Mouse (Mus musculus) CD4-positive helper T cell, adult 2 months (primary cell): ENCODE data around the gene Slc16a3.
A peak's percentile ranks its signal among the peaks of the same experiment; 100 is the strongest.

Experiments
- DNase-seq: peaks from one replicate; pipeline ENCODE4 v3.0.0-alpha.2; 2012; ENCODE audit warnings: low read depth, missing footprints, low spot score

Slc16a3 gene

DNA sequence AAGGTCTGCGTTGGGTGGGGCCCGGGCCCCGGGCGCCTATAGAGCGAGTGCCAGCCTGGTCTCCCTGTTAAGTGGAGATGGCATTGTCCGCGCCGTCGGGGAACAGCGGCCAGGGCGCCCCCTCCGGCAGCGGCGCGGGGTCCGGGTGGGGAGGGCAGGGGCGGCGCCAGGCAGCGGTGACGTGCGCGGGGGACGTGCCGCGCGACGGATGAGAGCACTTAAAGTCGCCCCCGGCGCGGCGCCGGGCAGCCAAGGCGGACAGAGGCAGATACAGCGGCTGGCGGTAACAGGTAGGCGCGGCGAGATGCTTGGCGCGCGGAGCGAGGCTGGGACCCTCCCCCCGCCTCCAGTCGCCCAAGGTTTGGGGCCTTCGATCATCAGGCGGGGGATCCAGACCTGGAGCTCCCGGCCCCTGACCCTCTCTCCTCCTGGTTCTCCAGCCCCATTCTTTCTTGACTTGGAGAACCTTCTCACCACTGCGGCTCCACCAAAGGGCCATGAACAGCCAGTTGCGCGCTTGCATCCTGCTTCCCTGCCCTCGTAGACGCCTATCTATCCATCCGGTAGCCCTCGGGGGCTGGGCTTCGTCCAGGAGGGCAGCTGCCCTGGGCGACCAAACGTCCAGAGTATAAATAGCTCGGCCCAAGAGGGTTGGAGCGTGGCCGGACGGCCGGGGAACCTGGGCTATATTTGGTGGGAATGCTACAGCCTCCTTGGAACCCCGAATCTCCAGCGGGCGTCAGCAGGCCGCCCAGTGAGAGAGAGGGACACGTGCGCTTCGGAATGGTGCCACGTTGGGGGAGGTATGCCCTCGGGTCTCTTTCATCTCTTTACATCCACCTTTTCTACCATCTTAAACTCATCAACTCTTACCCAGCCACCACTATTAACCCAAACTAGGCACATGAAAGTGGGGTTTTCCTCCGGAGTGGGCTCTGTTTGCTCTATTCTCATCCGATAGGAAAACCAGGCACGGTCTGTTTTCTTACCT, 876 bp downstream of the Slc16a3 start:
- peak; percentile 78 for DNase-seq

DNA sequence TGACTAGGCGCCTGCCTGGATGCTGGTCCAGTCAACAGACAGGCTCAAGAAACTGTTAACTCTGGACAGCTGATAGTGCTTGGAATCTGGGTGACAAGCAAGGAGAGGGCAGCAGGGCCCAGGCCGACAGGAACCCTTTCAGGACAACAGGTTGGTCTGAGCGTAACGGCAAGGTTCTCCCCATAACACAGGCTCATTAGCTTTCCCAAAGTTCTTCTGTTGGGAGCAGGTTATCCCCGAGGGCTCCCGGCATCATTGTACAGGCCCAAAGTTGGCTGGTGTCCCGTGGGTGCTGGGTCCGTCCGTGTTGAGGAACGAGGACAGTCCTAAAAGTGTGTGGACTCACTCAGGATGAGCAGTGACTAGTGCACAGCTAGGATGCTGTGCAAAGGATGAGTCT, 1.6 kb downstream of the Slc16a3 start:
- DNase-seq, result no peak

DNA sequence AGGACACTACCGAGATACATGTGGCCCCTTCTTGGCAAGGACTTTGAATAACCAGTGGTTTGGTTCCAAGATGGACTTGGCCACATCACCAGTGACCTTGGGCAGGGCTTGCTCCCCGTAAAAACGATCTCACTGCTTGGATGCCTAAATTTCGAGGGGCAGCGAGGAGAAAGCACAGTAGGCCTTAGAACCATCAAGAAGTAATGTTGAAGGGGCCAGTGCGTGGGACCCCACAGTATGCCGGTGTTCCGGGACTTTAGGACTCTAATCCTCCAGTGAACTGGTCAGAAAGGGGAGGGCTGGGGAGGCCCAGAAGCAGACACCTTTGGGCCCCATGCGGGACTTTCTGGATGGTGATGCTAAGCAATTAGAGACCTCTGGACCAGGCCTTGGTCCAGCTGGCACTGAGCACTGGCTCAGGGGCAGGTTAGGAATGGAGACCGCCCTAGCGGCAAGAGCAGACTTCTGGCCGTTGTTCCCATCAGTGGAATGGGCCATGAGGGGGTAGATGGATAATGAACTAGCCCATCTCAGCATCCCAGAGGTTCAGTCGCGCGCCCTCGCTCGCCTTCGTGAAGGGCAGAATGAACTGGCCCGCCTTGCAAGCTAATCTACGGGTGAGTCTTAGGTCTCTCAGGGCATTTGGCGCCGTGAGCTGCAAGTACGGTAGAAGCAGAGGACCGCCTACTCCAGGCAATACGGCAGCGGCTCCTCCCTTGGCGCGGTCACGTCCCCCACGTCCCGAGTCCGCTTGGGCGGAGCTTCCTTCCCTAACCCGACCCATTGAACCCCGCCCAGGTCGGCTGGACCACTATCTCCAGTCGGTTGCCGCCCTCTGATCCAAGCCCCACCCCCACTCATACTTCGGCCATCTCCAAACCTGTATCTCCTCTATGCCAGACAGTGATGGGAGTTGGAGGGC, 2.3 kb downstream of the Slc16a3 start:
- peak; percentile 84 for DNase-seq

DNA sequence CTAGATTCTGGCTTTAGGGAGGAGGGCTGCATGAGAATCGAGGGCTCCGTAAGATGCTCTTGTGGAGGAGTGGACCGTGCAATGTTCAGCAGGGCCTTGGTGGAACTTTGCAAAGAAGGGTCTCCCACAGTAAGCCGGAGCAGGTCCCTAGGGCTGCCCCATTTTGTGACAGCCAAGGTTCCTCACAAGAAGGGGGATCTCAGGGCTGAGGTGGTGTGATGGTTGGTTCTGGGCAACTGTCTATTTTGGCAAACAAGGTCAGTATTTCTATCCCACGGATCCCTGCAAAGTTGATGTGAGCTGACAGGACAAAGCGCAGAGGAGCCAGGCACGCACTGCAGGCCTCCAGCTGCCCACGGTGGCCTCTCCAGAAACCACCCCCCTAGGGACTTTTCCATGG, 3.0 kb downstream of the Slc16a3 start:
- no peak for DNase-seq

DNA sequence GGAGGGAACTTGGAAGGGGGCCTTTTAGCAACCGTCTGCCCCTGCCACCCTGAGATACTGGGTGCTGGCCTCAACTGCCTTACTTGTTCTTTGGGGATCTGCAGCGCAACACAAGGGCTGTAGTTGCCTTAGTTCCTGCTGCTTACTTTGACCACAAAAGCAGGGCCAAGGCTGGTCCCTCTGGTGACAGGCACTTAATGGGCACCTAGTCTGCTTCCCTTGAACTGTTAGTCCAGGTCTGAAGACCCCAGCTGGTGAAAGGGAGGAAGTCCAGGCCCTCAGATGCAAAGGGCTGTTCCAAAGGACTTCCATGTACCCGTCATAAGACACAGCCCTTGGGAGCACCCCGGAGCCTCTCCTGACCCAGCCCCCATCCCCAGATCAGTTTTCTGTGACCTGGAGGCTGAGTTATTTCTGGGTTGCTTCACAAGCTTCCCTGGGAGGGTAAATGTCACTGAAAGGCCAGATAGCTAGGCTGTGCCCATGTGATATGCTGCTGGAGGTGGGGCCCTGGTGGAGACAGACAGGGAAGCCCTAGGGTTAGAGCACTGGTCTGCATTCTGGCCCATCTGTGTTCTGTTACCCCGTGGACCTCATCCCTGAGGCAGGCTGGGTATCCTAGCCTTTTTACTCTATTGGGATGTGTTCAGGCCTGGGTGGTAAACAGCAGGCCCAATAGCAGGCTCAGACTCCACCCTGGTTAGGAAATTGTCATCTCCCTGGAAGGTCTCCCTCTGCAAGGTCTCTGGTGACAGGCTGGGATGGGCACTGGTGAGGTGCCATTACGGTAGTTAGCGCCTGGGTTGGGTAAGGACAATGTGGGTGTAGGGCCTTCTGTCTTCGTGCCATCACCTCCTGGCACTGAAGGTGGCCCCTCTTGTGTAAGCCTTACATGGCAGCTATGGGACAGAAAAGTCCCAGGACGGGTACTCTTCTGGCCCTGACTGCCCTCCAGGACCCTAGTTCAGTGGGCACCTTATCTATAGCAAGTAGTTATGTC, 3.8 kb downstream of the Slc16a3 start:
- DNase-seq, result no peak

DNA sequence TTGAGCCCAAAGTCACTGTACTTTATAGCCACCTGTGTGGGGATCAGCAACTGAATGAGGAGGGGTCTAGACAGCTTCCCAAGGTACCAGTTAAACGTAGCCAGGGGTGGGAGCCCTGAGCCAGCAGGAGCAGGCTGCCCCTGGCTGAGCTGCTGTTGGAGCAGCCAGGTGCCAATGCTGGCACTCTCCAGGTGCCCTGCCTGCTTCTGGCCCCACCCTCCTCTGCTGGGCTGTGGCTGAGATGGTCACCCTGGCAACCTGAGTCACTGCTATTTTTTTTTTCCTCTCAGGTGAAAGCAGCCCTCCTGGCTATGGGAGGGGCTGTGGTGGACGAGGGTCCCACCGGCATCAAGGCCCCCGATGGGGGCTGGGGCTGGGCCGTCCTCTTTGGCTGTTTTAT, 6.7 kb downstream of the Slc16a3 start:
- no peak for DNase-seq

DNA sequence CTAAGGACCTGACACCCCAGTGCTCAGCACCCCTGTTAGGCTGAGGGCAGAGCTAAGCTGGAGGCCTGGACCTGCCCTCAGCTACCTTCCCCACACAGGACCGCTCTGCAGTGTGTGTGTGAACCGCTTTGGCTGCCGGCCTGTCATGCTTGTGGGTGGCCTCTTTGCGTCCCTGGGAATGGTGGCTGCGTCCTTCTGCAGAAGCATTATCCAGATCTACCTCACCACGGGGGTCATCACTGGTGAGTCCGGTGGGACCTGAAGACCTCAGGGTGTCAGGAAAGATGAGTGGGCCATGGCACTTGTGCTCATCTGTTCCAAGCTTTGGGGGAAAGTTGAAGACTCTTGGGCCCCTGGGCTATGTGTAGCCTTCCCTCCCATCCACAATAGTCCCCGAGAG, 7.4 kb downstream of the Slc16a3 start:
- no peak for DNase-seq

DNA sequence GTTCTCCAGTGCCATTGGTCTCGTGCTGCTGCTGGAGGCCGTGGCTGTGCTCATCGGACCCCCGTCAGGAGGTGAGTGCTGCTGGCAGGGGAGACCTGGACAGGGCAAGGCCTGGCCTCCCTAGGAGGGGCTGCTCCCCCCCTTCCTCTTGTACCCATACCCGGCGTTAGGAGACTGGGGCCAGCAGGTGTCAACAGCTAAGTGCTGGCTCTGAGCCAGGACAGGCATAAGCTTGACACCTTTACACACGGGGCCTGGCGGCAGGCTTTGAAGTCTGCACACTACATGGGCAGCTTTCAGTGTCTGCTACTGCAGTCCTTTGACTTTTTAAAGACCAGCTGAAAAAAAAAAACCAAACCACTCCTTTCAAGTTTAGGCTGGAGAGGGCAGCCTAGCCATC, 8.8 kb downstream of the Slc16a3 start:
- no peak for DNase-seq

DNA sequence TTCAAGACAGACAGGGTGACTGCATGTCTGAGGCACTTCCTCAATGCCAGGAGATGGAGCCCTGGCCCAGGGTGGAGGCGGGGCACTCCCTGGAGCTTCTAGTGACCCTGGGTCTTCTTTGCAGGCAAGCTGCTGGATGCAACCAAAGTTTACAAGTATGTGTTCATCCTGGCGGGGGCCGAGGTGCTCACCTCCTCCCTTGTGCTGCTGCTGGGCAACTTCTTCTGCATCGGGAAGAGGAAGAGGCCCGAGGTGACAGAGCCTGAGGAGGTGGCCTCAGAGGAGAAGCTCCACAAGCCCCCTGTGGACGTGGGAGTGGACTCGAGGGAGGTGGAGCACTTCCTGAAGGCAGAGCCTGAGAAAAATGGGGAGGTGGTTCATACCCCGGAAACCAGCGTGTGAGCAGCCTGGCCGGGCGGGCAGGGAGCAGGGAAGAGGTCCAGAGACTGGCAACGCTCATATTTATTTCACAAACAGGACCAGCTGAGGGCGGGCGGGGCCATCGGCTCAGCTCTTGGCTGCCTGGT, 9.5 kb downstream of the Slc16a3 start:
- no peak for DNase-seq

DNA sequence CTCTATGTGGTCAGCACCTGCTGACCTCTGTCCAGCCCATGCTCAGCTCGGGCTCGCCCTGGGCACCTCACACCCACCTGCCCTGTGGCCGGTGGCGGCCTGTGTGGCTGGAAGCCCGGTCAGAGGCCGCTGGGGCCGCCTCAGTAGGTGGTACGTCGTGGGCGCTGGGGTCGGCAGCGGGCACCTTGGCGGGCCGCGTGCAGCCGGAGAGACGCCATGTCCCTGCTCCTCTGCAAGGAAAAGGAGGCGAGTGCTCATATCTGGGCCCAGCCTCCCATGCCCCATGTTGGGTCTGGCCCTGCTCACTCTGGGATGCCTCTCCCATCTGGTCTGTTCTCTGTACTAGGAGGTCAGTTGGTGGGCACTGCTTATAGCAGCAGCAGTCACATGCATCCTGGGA, 10.8 kb downstream of the Slc16a3 start:
- no peak for DNase-seq

DNA sequence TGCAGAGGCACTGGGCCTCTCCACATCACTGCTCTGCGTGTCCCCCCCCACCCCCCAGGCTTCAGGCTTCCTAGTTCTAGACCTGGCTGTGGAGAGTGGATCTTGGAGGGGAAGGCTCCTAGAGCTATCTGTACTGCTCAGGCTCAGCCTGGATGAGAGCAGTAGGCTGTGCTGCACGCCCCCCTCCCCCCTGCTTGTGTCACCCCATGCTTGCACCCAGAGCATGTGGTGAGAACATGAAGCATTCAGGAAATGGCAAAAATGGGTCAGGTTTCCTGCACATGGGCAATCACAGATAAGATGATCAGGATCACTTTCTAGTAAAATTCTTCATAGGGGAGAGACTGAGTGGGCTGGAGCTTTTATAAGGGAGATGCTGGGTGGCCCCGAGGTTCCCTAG, 11.3 kb downstream of the Slc16a3 start:
- no peak for DNase-seq

DNA sequence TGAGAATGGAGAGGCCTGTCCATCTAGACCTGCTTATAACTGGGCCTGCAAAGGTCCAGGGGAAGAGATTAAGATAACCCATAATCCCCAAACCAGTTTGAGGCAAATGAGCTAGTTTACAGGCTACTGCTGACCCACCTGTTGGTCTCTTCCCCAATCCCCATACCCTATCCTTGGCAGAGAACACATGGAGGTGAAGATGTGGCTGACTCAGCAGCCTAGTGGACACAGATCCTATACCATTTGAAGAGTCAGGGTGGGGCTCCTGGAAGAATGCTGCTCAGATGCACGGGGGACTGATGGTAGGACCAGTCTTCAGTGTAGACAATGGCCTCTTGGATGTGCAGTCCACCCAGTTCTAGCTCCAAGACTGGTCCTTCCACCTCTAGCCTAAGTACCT, 12.0 kb downstream of the Slc16a3 start:
- no peak for DNase-seq

DNA sequence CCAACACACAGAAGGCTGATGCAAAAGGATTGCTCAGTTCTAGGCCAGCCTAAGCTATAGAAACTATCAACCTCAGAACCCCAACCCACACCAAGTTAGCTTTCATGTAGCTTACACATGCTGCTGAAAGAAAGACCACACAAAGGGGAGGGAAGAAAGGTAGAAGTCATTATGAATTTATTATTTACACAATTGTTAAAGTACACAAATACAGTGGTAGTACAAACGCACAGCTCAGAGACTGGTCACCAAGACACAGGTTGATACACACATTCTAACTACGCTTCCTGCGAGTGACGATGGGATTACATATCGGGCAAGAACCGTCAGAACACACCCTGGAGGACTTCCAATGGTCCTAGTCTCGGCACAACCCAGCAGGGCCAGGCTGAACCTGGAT, 13.3 kb downstream of the Slc16a3 start:
- DNase-seq, result no peak

DNA sequence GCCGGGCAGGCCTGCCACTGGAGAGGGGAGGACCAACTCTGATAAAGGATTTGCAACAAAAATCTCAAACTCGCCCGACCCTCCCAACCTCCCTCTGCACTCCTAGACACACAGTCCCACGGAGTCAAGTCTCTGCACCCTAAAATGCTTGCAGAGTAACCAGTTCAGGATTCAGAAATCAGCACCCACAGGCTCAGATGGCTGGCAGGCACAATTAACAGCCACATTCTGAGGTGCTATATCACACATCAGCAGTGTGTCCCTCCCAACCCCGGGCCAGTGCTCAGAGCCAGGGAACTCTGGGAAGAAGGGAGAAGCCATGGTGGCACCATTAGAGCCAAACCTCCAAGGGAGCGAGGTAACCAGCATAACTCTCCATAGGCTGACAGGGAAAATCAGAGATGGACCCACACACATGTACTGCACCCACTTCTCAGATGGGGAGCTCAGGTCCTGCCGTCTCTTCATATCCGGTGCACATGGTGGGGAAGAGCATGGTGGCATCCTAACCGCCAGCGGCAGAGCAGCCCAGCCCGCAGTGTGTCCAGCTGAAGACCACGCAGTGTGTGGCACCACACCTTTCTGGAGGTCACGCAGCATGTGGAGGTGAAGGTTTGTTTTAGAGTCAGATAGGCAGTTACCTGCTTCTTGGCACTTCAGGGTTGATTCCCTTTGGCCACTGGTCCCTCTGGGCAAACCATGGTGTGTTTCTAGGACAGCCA, 13.9 kb downstream of the Slc16a3 start:
- no peak for DNase-seq

DNA sequence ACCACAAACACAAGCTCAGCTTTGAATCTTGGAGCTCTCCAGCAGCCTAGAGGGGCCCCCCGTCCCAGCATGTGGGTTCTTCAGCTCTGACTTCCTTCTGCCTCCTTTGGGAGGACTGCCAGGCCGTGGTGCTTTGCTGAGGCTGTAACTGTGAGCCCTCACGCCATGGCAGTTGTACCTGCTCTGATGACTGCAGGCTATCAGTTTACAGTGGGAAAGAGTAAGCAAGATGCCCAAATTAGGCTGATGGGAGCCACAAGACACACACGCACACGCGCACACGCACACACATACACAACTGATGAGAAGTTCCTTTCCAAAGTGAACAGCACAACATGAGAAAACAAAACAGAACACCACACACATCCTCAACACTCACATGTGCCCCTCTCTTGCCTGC, 14.6 kb downstream of the Slc16a3 start:
- DNase-seq, result no peak

DNA sequence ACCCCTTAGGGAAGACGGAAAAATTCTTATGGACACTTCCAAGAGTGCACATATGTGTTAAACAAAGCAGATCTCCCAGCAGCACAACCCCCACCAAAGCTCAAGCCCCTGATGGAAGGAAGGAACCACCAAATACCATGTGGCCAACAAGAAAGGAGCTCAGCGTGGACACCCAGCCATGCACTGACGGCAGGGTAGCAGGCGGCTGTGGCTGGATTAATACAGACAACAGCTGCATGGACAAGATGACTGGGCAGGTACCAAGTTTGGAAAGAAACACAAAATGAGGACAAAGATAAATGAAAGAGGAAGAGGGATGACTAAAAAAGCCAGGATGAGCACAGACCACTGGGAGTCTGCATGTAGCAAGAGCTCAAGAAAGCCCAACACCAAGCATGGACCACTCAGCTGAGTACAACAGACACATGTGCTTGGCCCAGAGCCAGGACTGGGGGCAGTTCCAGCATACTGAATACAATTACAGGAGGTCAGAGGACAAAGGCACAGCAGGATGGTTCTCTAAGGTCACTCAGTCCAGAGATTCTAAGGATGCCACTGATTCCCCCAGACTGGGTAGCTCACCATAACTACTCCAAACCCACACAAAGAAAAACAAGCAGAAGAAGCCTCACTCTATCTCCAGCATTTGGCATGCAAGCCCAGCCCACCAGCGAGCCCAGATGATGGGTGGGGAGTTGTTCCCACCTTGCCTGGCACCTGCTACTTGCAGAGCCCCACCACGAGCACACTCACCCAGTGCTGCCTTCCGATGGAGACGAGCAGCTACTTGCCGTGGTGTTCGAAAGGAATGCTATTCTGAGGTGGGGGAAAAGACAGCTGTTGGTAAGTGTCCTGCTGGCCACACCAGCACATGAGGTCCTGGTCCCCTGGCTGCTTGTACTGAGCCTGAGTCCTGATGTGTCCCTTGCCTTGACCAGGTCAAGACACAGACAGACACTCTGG, 16.2 kb downstream of the Slc16a3 start:
- no peak for DNase-seq

DNA sequence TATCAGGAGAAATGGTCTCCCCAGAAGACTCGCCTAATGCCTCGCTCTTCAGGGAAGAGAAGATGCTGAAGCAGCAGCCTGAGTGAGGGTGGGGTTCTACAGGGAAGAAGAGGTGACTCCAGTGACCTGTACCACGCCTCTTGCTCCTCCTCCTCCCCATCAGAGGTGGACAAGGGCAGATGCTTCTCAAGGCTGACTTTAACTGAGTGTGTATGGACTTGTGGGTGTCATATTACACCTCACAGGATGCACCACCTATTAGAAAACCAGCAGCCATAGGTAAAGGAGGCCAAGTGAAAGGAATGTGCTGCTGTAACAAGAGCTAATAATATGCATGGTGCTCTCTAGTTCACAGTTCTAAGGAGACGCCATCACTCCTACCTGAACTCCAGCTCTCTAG, 17.3 kb downstream of the Slc16a3 start:
- DNase-seq, result no peak

DNA sequence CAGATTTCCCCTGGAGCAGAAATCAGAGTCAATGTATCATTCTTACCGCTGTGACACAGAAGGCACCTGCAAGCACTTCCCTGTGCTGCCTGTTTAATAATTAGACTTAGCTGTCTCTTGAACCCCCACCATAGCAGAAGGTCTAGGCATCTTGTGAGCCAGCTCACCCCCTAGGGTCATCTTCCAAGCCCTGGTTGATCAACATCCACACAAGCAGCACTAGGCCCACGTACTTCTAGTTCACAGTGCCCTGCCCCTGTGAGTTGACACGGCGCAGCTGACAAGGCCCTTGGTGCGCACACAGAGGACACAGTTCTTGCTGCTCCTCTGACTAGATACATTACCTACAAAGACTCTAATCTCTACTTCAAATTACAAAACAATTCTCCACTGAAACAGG, 21.5 kb downstream of the Slc16a3 start:
- DNase-seq, result no peak

DNA sequence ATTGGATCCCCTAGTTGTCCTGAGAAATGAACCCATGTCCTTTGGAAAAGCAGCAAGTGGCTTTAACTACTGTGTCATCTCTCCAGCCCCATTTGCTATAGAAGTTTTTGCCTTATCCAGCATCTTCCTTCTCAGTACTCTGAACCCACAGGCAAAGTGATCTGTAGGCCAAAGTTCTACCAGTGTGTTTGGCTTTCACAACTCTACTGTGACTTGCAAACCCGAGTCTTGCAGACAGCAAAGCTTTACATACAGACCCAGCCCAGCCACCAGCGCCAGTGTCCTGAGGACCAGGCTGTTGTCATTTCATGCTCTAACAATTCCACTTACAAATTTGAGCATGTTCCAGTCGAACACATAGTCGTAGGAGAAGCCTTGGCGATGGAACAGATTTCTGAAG, 23.0 kb downstream of the Slc16a3 start:
- no peak for DNase-seq
